Mouse (Mus musculus): ENCODE measurements around the gene H2afy. TPM values are rescaled to one million over a fixed set of nuclear protein-coding genes. Genes with fewer than 3 reads are reported as not detected.

The H2afy gene
- total and polyA plus RNA-seq, 3 experiments = 148 to 162 (median 153) TPM

DNA sequence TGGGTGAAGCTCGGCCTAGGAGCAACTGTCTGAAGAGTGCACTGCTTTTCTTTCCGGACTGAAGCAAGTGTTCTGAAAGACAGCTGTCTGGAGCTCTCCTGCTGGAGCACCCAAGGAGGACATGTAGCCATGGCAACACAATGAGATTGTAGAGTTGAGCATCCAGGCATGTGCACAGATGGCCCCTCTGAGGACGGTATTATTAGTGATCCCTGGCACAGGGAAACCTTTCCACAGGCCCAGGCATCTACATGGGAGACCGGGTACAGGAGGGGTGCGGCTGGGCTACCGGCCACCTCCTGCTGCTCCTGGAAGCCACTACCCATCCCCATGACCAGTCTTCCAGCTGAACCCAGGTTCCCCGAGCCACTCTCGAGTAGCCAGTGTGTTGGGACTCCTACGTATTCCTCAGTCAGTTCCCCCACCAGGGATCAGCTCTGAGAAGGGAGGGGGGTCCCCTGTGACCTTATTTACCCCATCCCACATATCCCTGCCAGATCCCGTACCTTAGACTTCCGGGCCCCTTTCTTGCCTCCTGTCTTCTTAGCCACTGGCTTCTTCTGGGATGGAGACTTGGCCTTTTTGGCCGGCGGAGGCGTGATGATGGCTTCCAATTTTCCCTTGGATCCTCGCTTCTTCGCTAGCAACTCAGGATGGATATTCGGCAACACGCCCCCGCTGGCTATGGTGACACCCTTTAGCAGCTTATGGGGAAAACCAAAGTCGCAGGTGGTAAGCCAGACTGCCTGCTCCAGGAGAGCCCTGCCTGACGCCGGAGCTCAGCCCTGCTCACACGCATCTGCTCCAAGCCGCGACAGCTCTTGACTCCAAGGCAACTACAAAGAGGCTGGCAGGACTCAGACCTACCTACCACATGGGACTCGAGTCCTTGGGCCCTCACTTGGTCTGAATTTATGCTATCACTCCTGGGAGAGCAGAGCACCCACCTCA is 32.1 kb downstream of the H2afy start:
- no peak overlapping the region for H3K4me3 ChIP-seq (replicated peaks in 1 of 3; ENCODE audit: low read depth in 2 of 3, low read length in 2 of 3, poor library complexity in 1 of 3)
- H3K36me3 ChIP-seq (replicated peaks in 1 of 2; ENCODE audit: control insufficient read depth in 1 of 2, insufficient read depth in 1 of 2, low read length in 1 of 2) = peaks cover 42 to 86% of the 10 kb centered on the region in 2 experiments
- no peak overlapping the region for H3K9ac ChIP-seq (ENCODE audit: insufficient read depth, low read depth)
- dilution Hi-C loops (cut with MboI; ENCODE audit: extremely low pct_ligation_motif_present, extremely low pct_unique_long_range_greater_than_20kb, low sequenced_read_pairs) (no loop called here), in situ Hi-C loops (cut with MboI; ENCODE audit: low pct_ligation_motif_present, low pct_unique_long_range_greater_than_20kb, low sequenced_read_pairs) (no loop called here)
- H3K27me3 ChIP-seq (replicated peaks) = no peaks in the 10 kb centered on the region
- no peak for DNase-seq (ENCODE audit: extremely low read depth)
- no peak for TF ChIP-seq ZMIZ1 (IDR thresholded peaks at IDR 0.05; ENCODE audit: low read depth, low read length)
- TF ChIP-seq SIN3A (IDR thresholded peaks at IDR 0.05; ENCODE audit: low read length) = no peak
- TF ChIP-seq ZC3H11A (IDR thresholded peaks at IDR 0.05; ENCODE audit: low read depth, low read length) = no peak
- no peak for TF ChIP-seq POLR2A (IDR thresholded peaks at IDR 0.05; ENCODE audit: low read depth, low read length)
- TF ChIP-seq EP300 (IDR thresholded peaks at IDR 0.05; ENCODE audit: low read length) = no peak
- TF ChIP-seq JUND (conservative IDR thresholded peaks at IDR 0.05; ENCODE audit: low read depth, low read length) = no peak
- TF ChIP-seq MAZ (IDR thresholded peaks at IDR 0.05; ENCODE audit: low read depth, low read length) = no peak
- TF ChIP-seq ZKSCAN1 (IDR thresholded peaks at IDR 0.05; ENCODE audit: borderline replicate concordance, low read depth, low read length) = no peak
- no peak for TF ChIP-seq CHD2 (IDR thresholded peaks at IDR 0.05; ENCODE audit: low read length)
- TF ChIP-seq TCF12 (IDR thresholded peaks at IDR 0.05; ENCODE audit: low read depth, low read length) = no peak
- no peak for TF ChIP-seq E2F4 (IDR thresholded peaks at IDR 0.05; ENCODE audit: insufficient replicate concordance, low read depth, low read length)
- no peak for TF ChIP-seq TBP (conservative IDR thresholded peaks at IDR 0.05; ENCODE audit: low read depth, low read length)
- no peak for TF ChIP-seq USF2 (conservative IDR thresholded peaks at IDR 0.05; ENCODE audit: low read depth, low read length)
- no peak for TF ChIP-seq SMC3 (IDR thresholded peaks at IDR 0.05; ENCODE audit: low read depth, low read length)
- no peaks in the 10 kb centered on the region; the same call in 1 of the 2 replicates for H3K79me2 ChIP-seq (replicated peaks; ENCODE audit: control insufficient read depth, extremely low read depth, insufficient read depth, poor library complexity, severe bottlenecking)
- H3K4me1 ChIP-seq (ENCODE audit: control insufficient read depth in 1 of 2, insufficient read depth in 2 of 2) = no peaks in the 10 kb centered on the region
- no peaks in the 10 kb centered on the region for H3K9me3 ChIP-seq (replicated peaks; ENCODE audit: low read length)
- H3K27ac ChIP-seq (ENCODE audit: insufficient read depth, low read depth) = no peak overlapping the region
- H3K4me2 ChIP-seq (ENCODE audit: insufficient read depth, low read depth, poor library complexity, severe bottlenecking) = no peak overlapping the region

- in situ Hi-C loops (cut with MboI; ENCODE audit: low pct_ligation_motif_present, low pct_unique_long_range_greater_than_20kb, low sequenced_read_pairs) = no loop called here
These were observed 34.0 kb downstream of the H2afy start for GRCm38 (mm10) chr13:56102160-56102559.

More at GRCm38 (mm10) chr13:56102160-56102559, 34.0 kb downstream of the H2afy start:
- TF ChIP-seq MAZ (IDR thresholded peaks at IDR 0.05; ENCODE audit: low read depth, low read length) = no peak
- no peak for TF ChIP-seq CHD1 (IDR thresholded peaks at IDR 0.05; ENCODE audit: low read depth, low read length)
- no peak for TF ChIP-seq KAT2A (IDR thresholded peaks at IDR 0.05; ENCODE audit: insufficient replicate concordance, low read length)
- TF ChIP-seq GABPA (IDR thresholded peaks at IDR 0.05; ENCODE audit: insufficient replicate concordance, low read depth, low read length) = no peak
- no peak for TF ChIP-seq SMC3 (IDR thresholded peaks at IDR 0.05; ENCODE audit: low read depth, low read length)
- TF ChIP-seq NRF1 (IDR thresholded peaks at IDR 0.05; ENCODE audit: low read depth, low read length) = no peak
- no peak for TF ChIP-seq BHLHE40 (IDR thresholded peaks at IDR 0.05; ENCODE audit: low read depth, low read length)
- TF ChIP-seq ZMIZ1 (IDR thresholded peaks at IDR 0.05; ENCODE audit: low read depth, low read length) = no peak
- no peak for TF ChIP-seq JUN (IDR thresholded peaks at IDR 0.05; ENCODE audit: insufficient read depth, low read depth, low read length)
- no peak for TF ChIP-seq ELF1 (IDR thresholded peaks at IDR 0.05; ENCODE audit: low read depth, low read length)
- TF ChIP-seq JUND (conservative IDR thresholded peaks at IDR 0.05; ENCODE audit: low read depth, low read length) = no peak
- no peak for TF ChIP-seq CTCF (conservative IDR thresholded peaks at IDR 0.05 in 1 of 2, IDR thresholded peaks at IDR 0.05 in 1 of 2; ENCODE audit: low read depth in 2 of 2, low read length in 2 of 2)
- TF ChIP-seq POLR2A (IDR thresholded peaks at IDR 0.05; ENCODE audit: low read depth, low read length) = no peak
- TF ChIP-seq ZC3H11A (IDR thresholded peaks at IDR 0.05; ENCODE audit: low read depth, low read length) = no peak
- no peak for TF ChIP-seq E2F4 (IDR thresholded peaks at IDR 0.05; ENCODE audit: insufficient replicate concordance, low read depth, low read length)
- TF ChIP-seq TBP (conservative IDR thresholded peaks at IDR 0.05; ENCODE audit: low read depth, low read length) = no peak
- TF ChIP-seq TCF12 (IDR thresholded peaks at IDR 0.05; ENCODE audit: low read depth, low read length) = no peak
- no peak for TF ChIP-seq EP300 (IDR thresholded peaks at IDR 0.05; ENCODE audit: low read length)
- no peaks in the 10 kb centered on the region for H3K79me2 ChIP-seq (replicated peaks; ENCODE audit: control insufficient read depth, extremely low read depth, insufficient read depth, poor library complexity, severe bottlenecking)
- no peak overlapping the region for H3K9ac ChIP-seq (ENCODE audit: insufficient read depth, low read depth)
- no peaks in the 10 kb centered on the region for H3K4me1 ChIP-seq (ENCODE audit: control insufficient read depth in 1 of 2, insufficient read depth in 2 of 2)
- no peaks in the 10 kb centered on the region for H3K9me3 ChIP-seq (replicated peaks; ENCODE audit: low read length)
- no peaks in the 10 kb centered on the region for H3K27me3 ChIP-seq (replicated peaks)
- no peak overlapping the region for H3K4me3 ChIP-seq (replicated peaks in 1 of 3; ENCODE audit: low read depth in 2 of 3, low read length in 2 of 3, poor library complexity in 1 of 3)
- H3K36me3 ChIP-seq (replicated peaks in 1 of 2; ENCODE audit: control insufficient read depth in 1 of 2, insufficient read depth in 1 of 2, low read length in 1 of 2) = peaks cover 44 to 77% of the 10 kb centered on the region in 2 experiments
- dilution Hi-C loops (cut with MboI; ENCODE audit: extremely low pct_ligation_motif_present, extremely low pct_unique_long_range_greater_than_20kb, low sequenced_read_pairs) = no loop called here
- H3K4me2 ChIP-seq (ENCODE audit: insufficient read depth, low read depth, poor library complexity, severe bottlenecking) = no peak overlapping the region
- no peak overlapping the region for H3K27ac ChIP-seq (ENCODE audit: insufficient read depth, low read depth)
- DNase-seq (ENCODE audit: extremely low read depth) = no peak

All from CH12.LX (cell line).